Mouse (Mus musculus): ENCODE data around the gene Ccdc122. TPM values are rescaled to one million over a fixed set of nuclear protein-coding genes. Genes with fewer than 3 reads are reported as not detected.
A peak's percentile ranks its signal among the peaks of the same experiment; 100 is the strongest.
"Not testable (repeated sequence)": the region's sequence is repeated elsewhere in the genome, so short reads cannot be mapped to it uniquely, and the experiment has no call there.

The Ccdc122 gene
- total and polyA plus RNA-seq, 2 experiments from 2014 or later = 1.7 to 2.8 TPM

GRCm38 (mm10) chr14:77034970-77035369 lies 1.6 kb upstream of the Ccdc122 start:
- Histone ChIP-seq H3K27ac (no peak overlapping the region), H3K4me3 (ENCODE audit: low read length) (no peak overlapping the region), H3K9ac (replicated peaks; ENCODE audit: low read length) (no peak overlapping the region), H3K27me3 (ENCODE audit: insufficient read depth, low read length) (no peaks in the 10 kb centered on the region), H3K4me1 (ENCODE audit: insufficient read depth, low read length) (no peaks in the 10 kb centered on the region), H3K36me3 (ENCODE audit: insufficient read depth, low read length) (no peaks in the 10 kb centered on the region), H3K4me2 (ENCODE audit: low read depth, low read length) (no peak overlapping the region), H3K9me3 (ENCODE audit: low read length) (no peaks in the 10 kb centered on the region)
- DNase-seq (ENCODE audit: low spot score) (no peak), ATAC-seq (no peak)
- no peak for TF ChIP-seq CTCF (IDR thresholded peaks at IDR 0.05; ENCODE audit: low read depth)
- WGBS = 83% methylated on average over 8 of the region's 8 CpGs

- no peaks in the 10 kb centered on the region for H3K9me3 ChIP-seq (ENCODE audit: low read length)
- H3K27me3 ChIP-seq (ENCODE audit: insufficient read depth, low read length) = no peaks in the 10 kb centered on the region
- no peak overlapping the region for H3K27ac ChIP-seq
- H3K4me3 ChIP-seq (ENCODE audit: low read length) = no peak overlapping the region
- no peaks in the 10 kb centered on the region for H3K4me1 ChIP-seq (ENCODE audit: insufficient read depth, low read length)
- DNase-seq (ENCODE audit: low spot score) = no peak
- H3K4me2 ChIP-seq (ENCODE audit: low read depth, low read length) = peak overlapping the region; percentile 77
- WGBS = 77% methylated on average over 5 of the region's 5 CpGs
- H3K36me3 ChIP-seq (ENCODE audit: insufficient read depth, low read length) = no peaks in the 10 kb centered on the region
- H3K9ac ChIP-seq (replicated peaks; ENCODE audit: low read length) = no peak overlapping the region
- no peak for ATAC-seq
- TF ChIP-seq CTCF (IDR thresholded peaks at IDR 0.05; ENCODE audit: low read depth) = no peak
Observed at GRCm38 (mm10) chr14:77037330-77037729, 758 bp downstream of the Ccdc122 start.

- TF ChIP-seq CTCF (IDR thresholded peaks at IDR 0.05; ENCODE audit: low read depth) = no peak
- no peak for DNase-seq (ENCODE audit: low spot score)
- 65% methylated on average over 8 of the region's 8 CpGs for WGBS
- no peak overlapping the region for H3K9ac ChIP-seq (replicated peaks; ENCODE audit: low read length)
- H3K36me3 ChIP-seq (ENCODE audit: insufficient read depth, low read length) = no peaks in the 10 kb centered on the region
- H3K9me3 ChIP-seq (ENCODE audit: low read length) = no peaks in the 10 kb centered on the region
- H3K4me1 ChIP-seq (ENCODE audit: insufficient read depth, low read length) = no peaks in the 10 kb centered on the region
- no peak overlapping the region for H3K27ac ChIP-seq
- H3K4me3 ChIP-seq (ENCODE audit: low read length) = no peak overlapping the region
- no peaks in the 10 kb centered on the region for H3K27me3 ChIP-seq (ENCODE audit: insufficient read depth, low read length)
- ATAC-seq = no peak
- H3K4me2 ChIP-seq (ENCODE audit: low read depth, low read length) = no peak overlapping the region
Observed at GRCm38 (mm10) chr14:77037832-77038425, 1.4 kb downstream of the Ccdc122 start.

- Histone ChIP-seq H3K36me3 (ENCODE audit: insufficient read depth, low read length) (no peaks in the 10 kb centered on the region), H3K4me2 (ENCODE audit: low read depth, low read length) (no peak overlapping the region), H3K9ac (replicated peaks; ENCODE audit: low read length) (no peak overlapping the region), H3K4me3 (ENCODE audit: low read length) (no peak overlapping the region), H3K4me1 (ENCODE audit: insufficient read depth, low read length) (no peaks in the 10 kb centered on the region), H3K27ac (no peak overlapping the region), H3K9me3 (ENCODE audit: low read length) (no peaks in the 10 kb centered on the region), H3K27me3 (ENCODE audit: insufficient read depth, low read length) (no peaks in the 10 kb centered on the region)
- ATAC-seq (no peak), DNase-seq (ENCODE audit: low spot score) (no peak)
- peak; percentile 20 for TF ChIP-seq CTCF (IDR thresholded peaks at IDR 0.05; ENCODE audit: low read depth)
Observed at GRCm38 (mm10) chr14:77053288-77053687, 16.7 kb downstream of the Ccdc122 start.

- no peak for ATAC-seq
- H3K9ac ChIP-seq (replicated peaks; ENCODE audit: low read length) = no peak overlapping the region
- TF ChIP-seq CTCF (IDR thresholded peaks at IDR 0.05; ENCODE audit: low read depth) = no peak
- 74% methylated on average over 1 of the region's 1 CpGs for WGBS
- H3K27ac ChIP-seq = no peak overlapping the region
- no peak overlapping the region for H3K4me3 ChIP-seq (ENCODE audit: low read length)
- DNase-seq (ENCODE audit: low spot score) = no peak
- H3K9me3 ChIP-seq (ENCODE audit: low read length) = no peaks in the 10 kb centered on the region
- H3K4me1 ChIP-seq (ENCODE audit: insufficient read depth, low read length) = no peaks in the 10 kb centered on the region
- no peak overlapping the region for H3K4me2 ChIP-seq (ENCODE audit: low read depth, low read length)
- no peaks in the 10 kb centered on the region for H3K36me3 ChIP-seq (ENCODE audit: insufficient read depth, low read length)
- H3K27me3 ChIP-seq (ENCODE audit: insufficient read depth, low read length) = no peaks in the 10 kb centered on the region
Observed at GRCm38 (mm10) chr14:77069361-77069760, 32.8 kb downstream of the Ccdc122 start.

GRCm38 (mm10) chr14:77081248-77081647 lies 44.7 kb downstream of the Ccdc122 start:
- WGBS = 92% methylated on average over 5 of the region's 5 CpGs
- ATAC-seq = no peak
- no peak overlapping the region for H3K27ac ChIP-seq
- no peaks in the 10 kb centered on the region for H3K27me3 ChIP-seq (ENCODE audit: insufficient read depth, low read length)
- TF ChIP-seq CTCF (IDR thresholded peaks at IDR 0.05; ENCODE audit: low read depth) = no peak
- no peak for DNase-seq (ENCODE audit: low spot score)
- H3K4me2 ChIP-seq (ENCODE audit: low read depth, low read length) = no peak overlapping the region
- no peaks in the 10 kb centered on the region for H3K36me3 ChIP-seq (ENCODE audit: insufficient read depth, low read length)
- H3K4me1 ChIP-seq (ENCODE audit: insufficient read depth, low read length) = no peaks in the 10 kb centered on the region
- no peak overlapping the region for H3K4me3 ChIP-seq (ENCODE audit: low read length)
- H3K9me3 ChIP-seq (ENCODE audit: low read length) = no peaks in the 10 kb centered on the region
- no peak overlapping the region for H3K9ac ChIP-seq (replicated peaks; ENCODE audit: low read length)

- 62% methylated on average over 2 of the region's 2 CpGs for WGBS
Observed at GRCm38 (mm10) chr14:77100285-77100684, 63.7 kb downstream of the Ccdc122 start.

GRCm38 (mm10) chr14:77110622-77111021 lies 74.0 kb downstream of the Ccdc122 start:
- not testable (repeated sequence) for DNase-seq (ENCODE audit: low spot score); H3K4me2 ChIP-seq (ENCODE audit: low read depth, low read length)

More at GRCm38 (mm10) chr14:77100285-77100684, 63.7 kb downstream of the Ccdc122 start:
- H3K4me2 ChIP-seq (ENCODE audit: low read depth, low read length) = no peak overlapping the region
- no peaks in the 10 kb centered on the region for H3K4me1 ChIP-seq (ENCODE audit: insufficient read depth, low read length)
- H3K4me3 ChIP-seq (ENCODE audit: low read length) = no peak overlapping the region
- no peak overlapping the region for H3K27ac ChIP-seq
- no peak for ATAC-seq
- no peak for DNase-seq (ENCODE audit: low spot score)
- no peak overlapping the region for H3K9ac ChIP-seq (replicated peaks; ENCODE audit: low read length)
- TF ChIP-seq CTCF (IDR thresholded peaks at IDR 0.05; ENCODE audit: low read depth) = no peak
- no peaks in the 10 kb centered on the region for H3K27me3 ChIP-seq (ENCODE audit: insufficient read depth, low read length)
- H3K9me3 ChIP-seq (ENCODE audit: low read length) = no peaks in the 10 kb centered on the region
- H3K36me3 ChIP-seq (ENCODE audit: insufficient read depth, low read length) = no peaks in the 10 kb centered on the region

More at GRCm38 (mm10) chr14:77110622-77111021, 74.0 kb downstream of the Ccdc122 start:
- H3K9ac ChIP-seq (replicated peaks; ENCODE audit: low read length); H3K4me3 ChIP-seq (ENCODE audit: low read length); H3K4me1 ChIP-seq (ENCODE audit: insufficient read depth, low read length); H3K27me3 ChIP-seq (ENCODE audit: insufficient read depth, low read length); H3K36me3 ChIP-seq (ENCODE audit: insufficient read depth, low read length); H3K9me3 ChIP-seq (ENCODE audit: low read length); ATAC-seq; H3K27ac ChIP-seq: not testable (repeated sequence)
- WGBS = 48% methylated on average over 5 of the region's 5 CpGs

All from hindbrain, postnatal 0 days (tissue).